Mouse (Mus musculus) kidney, postnatal 0 days (tissue): ENCODE measurements at regions not wholly inside any gene's neighbourhood (a gene's known extent, or its start where the extent isn't known, plus 50 kb on each side); places are given as distances from the start of the nearest gene placed in this dataset.

Source experiments
- ATAC-seq: fragments of 200-750 bp; cut with Nextera tagmentation; replicated peaks from 2 replicates; pipeline ENCODE4 v1.8.0; 2017; ENCODE audit warnings: low read depth, moderate number of reproducible peaks, moderate TSS enrichment, moderate library complexity; ENCODE audit not compliant: low FRiP score
- DNase-seq: peaks from one replicate; pipeline ENCODE4 v3.0.0-alpha.2; 2016; ENCODE audit warnings: low spot score
- H3K27ac ChIP-seq: fragments of 300-500 bp; sonication (generic); 2 replicates; pipeline ENCODE4 v1.5.1; 2014; ENCODE audit warnings: mild to moderate bottlenecking
- H3K27me3 ChIP-seq: fragments of 300-500 bp; sonication (generic); 2 replicates; pipeline ENCODE4 v1.6.1; 2014; ENCODE audit warnings: low read length, mixed read lengths; ENCODE audit not compliant: insufficient read depth
- H3K36me3 ChIP-seq: fragments of 300-500 bp; sonication (generic); 2 replicates; pipeline ENCODE4 v1.6.1; 2014; ENCODE audit warnings: low read length, mixed read lengths; ENCODE audit not compliant: insufficient read depth
- H3K4me1 ChIP-seq: fragments of 300-500 bp; sonication (generic); replicated peaks from 2 replicates; pipeline ENCODE4 v1.6.1; 2014; ENCODE audit warnings: antibody characterized with exemption, low read length, mixed read lengths; ENCODE audit not compliant: insufficient read depth
- H3K4me2 ChIP-seq: fragments of 300-500 bp; sonication (generic); 2 replicates; pipeline ENCODE4 v1.6.1; 2014; ENCODE audit warnings: mild to moderate bottlenecking, low read length, moderate library complexity, mixed read lengths
- H3K4me3 ChIP-seq: fragments of 300-500 bp; sonication (generic); replicated peaks from 2 replicates; pipeline ENCODE4 v1.5.1; 2014; ENCODE audit warnings: low read depth, low read length
- H3K9ac ChIP-seq: fragments of 300-500 bp; sonication (generic); 2 replicates; pipeline ENCODE4 v1.6.1; 2014; ENCODE audit warnings: low read depth, low read length
- H3K9me3 ChIP-seq: fragments of 300-500 bp; sonication (generic); replicated peaks from 2 replicates; pipeline ENCODE4 v1.6.1; 2016; ENCODE audit warnings: low read length, inconsistent platforms, mixed read lengths
- CTCF ChIP-seq: IDR thresholded peaks from 2 replicates; pipeline ENCODE4 v1.5.1; 2016; ENCODE audit warnings: antibody characterized with exemption, low read depth, mild to moderate bottlenecking, moderate library complexity
- WGBS: fragments of 180-500 bp; shearing (Covaris S2); extraction: QIAGEN DNeasy Blood & Tissue Kit; methylation state at CpG from one replicate; pipeline ENCODE4 v1.1.7; 2014; 5-methylcytosine and 5-hydroxymethylcytosine counted together

DNA sequence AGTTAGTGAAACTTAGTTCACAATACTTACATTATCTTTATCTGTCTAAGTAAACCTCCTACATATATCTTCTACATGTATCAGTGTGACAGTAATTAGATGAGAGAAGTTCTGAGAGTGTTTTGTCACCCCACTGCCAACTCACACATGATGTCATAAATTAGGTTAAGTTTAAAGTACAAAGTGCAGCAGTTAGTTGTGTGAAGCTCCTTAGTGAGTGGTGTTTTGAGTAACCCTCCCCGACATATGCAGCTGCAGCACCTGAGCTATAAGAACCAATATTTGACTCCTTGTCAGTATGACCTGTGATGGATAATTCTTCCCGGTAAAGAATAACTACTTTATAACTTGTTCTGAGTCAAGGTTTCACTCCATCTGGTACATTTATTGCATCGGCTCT, 874.6 kb downstream of the A830018L16Rik start:
- H3K36me3 ChIP-seq: no peaks in the 10 kb centered on the region
- no peak overlapping the region for H3K4me2 ChIP-seq
- H3K9ac ChIP-seq: no peak overlapping the region
- ATAC-seq: no peak
- no peak overlapping the region for H3K27ac ChIP-seq
- no peaks in the 10 kb centered on the region for H3K9me3 ChIP-seq
- no peaks in the 10 kb centered on the region for H3K4me1 ChIP-seq
- H3K27me3 ChIP-seq: no peaks in the 10 kb centered on the region
- no peak for TF ChIP-seq CTCF
- no peak for DNase-seq
- WGBS: 71% methylated on average over 3 of the region's 3 CpGs
- no peak overlapping the region for H3K4me3 ChIP-seq

DNA sequence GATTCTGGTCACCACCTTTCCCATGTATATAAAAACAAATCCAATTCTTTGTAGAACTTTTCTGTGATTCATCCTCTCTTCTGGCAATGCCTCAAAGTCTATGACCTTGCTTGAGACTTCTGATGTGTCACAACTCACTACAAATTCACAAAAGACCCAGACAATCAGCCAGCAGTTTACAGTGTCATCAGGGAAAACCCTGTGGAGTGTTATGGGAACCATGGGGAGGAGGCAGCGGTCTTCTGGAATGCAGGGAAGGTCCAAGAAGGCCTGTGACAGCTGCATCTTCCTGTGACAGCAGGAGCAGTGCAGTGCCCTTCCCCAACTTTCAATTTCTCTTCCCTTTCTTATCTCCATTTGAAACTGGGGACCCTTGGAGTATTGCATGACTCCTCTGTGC, 877.9 kb downstream of the A830018L16Rik start:
- TF ChIP-seq CTCF: no peak
- DNase-seq: no peak
- Histone ChIP-seq H3K4me2 (no peak overlapping the region), H3K36me3 (no peaks in the 10 kb centered on the region), H3K9me3 (no peaks in the 10 kb centered on the region), H3K4me1 (no peaks in the 10 kb centered on the region), H3K9ac (no peak overlapping the region), H3K27me3 (no peaks in the 10 kb centered on the region), H3K4me3 (no peak overlapping the region), H3K27ac (no peak overlapping the region)
- WGBS: 60% methylated on average over 1 of the region's 1 CpGs
- no peak for ATAC-seq

DNA sequence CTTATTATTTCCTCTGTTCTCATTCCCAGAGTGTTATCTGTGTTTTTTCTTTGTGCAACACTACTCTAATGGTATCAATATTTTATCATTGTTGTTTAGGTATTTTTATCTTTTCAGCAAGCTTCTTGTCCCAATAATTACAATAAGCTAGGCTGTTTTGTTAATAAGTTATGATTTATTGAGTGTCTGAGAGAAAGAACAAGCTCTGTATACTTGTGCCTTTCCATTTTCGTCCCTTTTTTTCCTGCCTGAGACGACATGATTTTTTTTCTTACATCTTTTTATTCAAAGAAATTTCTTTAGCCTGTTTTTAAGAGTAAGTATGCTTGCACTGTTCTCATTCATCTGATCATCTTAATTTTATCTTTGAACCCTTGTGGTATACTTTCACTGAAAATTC, 904.1 kb downstream of the A830018L16Rik start:
- H3K27ac ChIP-seq: no peak overlapping the region
- no peaks in the 10 kb centered on the region for H3K27me3 ChIP-seq
- ATAC-seq: no peak
- no peak overlapping the region for H3K4me3 ChIP-seq
- no peaks in the 10 kb centered on the region for H3K36me3 ChIP-seq
- no peaks in the 10 kb centered on the region for H3K9me3 ChIP-seq
- TF ChIP-seq CTCF: no peak
- H3K9ac ChIP-seq: no peak overlapping the region
- DNase-seq: no peak
- no peak overlapping the region for H3K4me2 ChIP-seq
- no peaks in the 10 kb centered on the region for H3K4me1 ChIP-seq
- 86% methylated on average over 2 of the region's 2 CpGs for WGBS

- no peak for ATAC-seq
These were observed 920.3 kb downstream of the A830018L16Rik start for GRCm38 (mm10) chr1:12334186-12334585.

GRCm38 (mm10) chr1:12344726-12345438, 931.0 kb downstream of the A830018L16Rik start:
- no peak overlapping the region for H3K27ac ChIP-seq
- H3K9me3 ChIP-seq: no peaks in the 10 kb centered on the region
- no peak for ATAC-seq
- no peaks in the 10 kb centered on the region for H3K4me1 ChIP-seq
- TF ChIP-seq CTCF: no peak
- WGBS: 80% methylated on average over 10 of the region's 10 CpGs
- H3K4me3 ChIP-seq: no peak overlapping the region
- DNase-seq: no peak
- no peaks in the 10 kb centered on the region for H3K27me3 ChIP-seq
- no peak overlapping the region for H3K4me2 ChIP-seq
- no peaks in the 10 kb centered on the region for H3K36me3 ChIP-seq
- no peak overlapping the region for H3K9ac ChIP-seq

More at GRCm38 (mm10) chr1:12334186-12334585, 920.3 kb downstream of the A830018L16Rik start:
- Histone ChIP-seq H3K4me3 (no peak overlapping the region), H3K27me3 (no peaks in the 10 kb centered on the region), H3K4me2 (no peak overlapping the region), H3K9ac (no peak overlapping the region), H3K9me3 (no peaks in the 10 kb centered on the region), H3K27ac (no peak overlapping the region), H3K4me1 (no peaks in the 10 kb centered on the region), H3K36me3 (no peaks in the 10 kb centered on the region)
- no peak for DNase-seq
- no peak for TF ChIP-seq CTCF
- WGBS: 87% methylated on average over 4 of the region's 4 CpGs

- no peak for TF ChIP-seq CTCF
- no peaks in the 10 kb centered on the region for H3K36me3 ChIP-seq
- no peak overlapping the region for H3K27ac ChIP-seq
- WGBS: 54% methylated on average over 3 of the region's 3 CpGs
- no peak overlapping the region for H3K9ac ChIP-seq
- ATAC-seq (no peak), DNase-seq (peak; percentile 56)
- no peaks in the 10 kb centered on the region for H3K4me1 ChIP-seq
- H3K27me3 ChIP-seq: no peaks in the 10 kb centered on the region
- H3K4me2 ChIP-seq: no peak overlapping the region
- no peaks in the 10 kb centered on the region for H3K9me3 ChIP-seq
- H3K4me3 ChIP-seq: no peak overlapping the region
These were observed 931.5 kb downstream of the A830018L16Rik start for GRCm38 (mm10) chr1:12345439-12345819.

DNA sequence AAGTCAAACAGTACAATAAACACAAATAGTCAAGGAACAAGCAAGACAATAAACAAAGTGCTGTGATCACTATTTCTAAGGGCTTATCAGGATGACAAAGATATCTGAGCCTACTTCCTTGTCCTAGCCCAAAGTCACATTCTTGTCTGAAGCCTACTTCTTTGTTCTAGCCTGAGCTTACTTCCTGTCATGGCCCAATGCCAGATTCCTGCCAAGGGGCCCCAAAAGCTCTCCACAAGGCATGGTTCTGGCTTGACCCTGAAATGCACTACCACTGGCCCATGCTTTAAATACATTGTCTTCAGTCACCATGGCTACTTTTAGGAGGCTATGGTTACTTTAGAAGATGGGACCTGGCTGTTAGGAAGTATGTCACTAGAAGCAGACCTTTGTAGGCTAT, 940.6 kb downstream of the A830018L16Rik start:
- no peak for DNase-seq
- no peak for TF ChIP-seq CTCF
- Histone ChIP-seq H3K4me2 (no peak overlapping the region), H3K27ac (no peak overlapping the region), H3K9ac (no peak overlapping the region), H3K36me3 (no peaks in the 10 kb centered on the region), H3K4me1 (no peaks in the 10 kb centered on the region), H3K4me3 (no peak overlapping the region), H3K27me3 (no peaks in the 10 kb centered on the region), H3K9me3 (no peaks in the 10 kb centered on the region)
- no peak for ATAC-seq
